Mouse (Mus musculus): ENCODE data around the gene Gm20870. TPM values are rescaled to one million over a fixed set of nuclear protein-coding genes. Genes with fewer than 3 reads are reported as not detected.
"Not testable (repeated sequence)": the region's sequence is repeated elsewhere in the genome, so short reads cannot be mapped to it uniquely, and the experiment has no call there.

The Gm20870 gene
- polyA plus RNA-seq (2016; fragmentation: Nextera tagmentation; extraction: Ambion mirVana): not detected in 2 replicates

DNA sequence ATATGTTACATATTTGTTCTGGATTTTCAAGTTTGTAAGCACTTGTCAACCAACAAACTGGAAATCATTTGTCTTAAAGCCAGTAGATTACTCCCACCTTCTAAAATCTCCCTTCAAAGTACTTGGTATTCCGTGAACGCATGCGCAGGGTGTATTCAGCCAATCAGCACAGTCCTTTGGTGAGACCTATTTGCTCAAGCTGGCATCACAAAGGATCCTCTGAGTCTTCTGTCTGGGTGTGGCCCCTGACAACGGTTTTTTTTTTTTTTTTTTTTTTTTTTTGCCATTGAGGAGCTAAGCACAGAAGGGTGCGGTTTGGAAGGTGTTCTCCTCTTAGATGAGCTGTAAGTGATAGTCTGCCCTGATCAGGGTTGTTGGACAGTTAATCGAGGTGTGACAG lies at the start of gene Gm20870:
Gene Gm20870 (plus strand): TSS at position 301 of the 400 bp plus-strand sequence.
- ATAC-seq (ENCODE audit: low FRiP score); H3K4me1 ChIP-seq; H3K36me3 ChIP-seq; H3K27me3 ChIP-seq; H3K9me3 ChIP-seq (replicated peaks); H3K9ac ChIP-seq; H3K27ac ChIP-seq; H3K4me2 ChIP-seq (replicated peaks); H3K4me3 ChIP-seq: not testable (repeated sequence)
- no CpG with 5 or more reads among the region's 6 CpGs for WGBS

Other genes starting within 250 kb of the Gm20870 start
- gene Gm20869, start 222.6 kb upstream of the Gm20870 start, polyA plus RNA-seq (2016; fragmentation: Nextera tagmentation; extraction: Ambion mirVana): not detected in 2 replicates